Mouse (Mus musculus) embryonic stem cell, embryonic (primary cell): ENCODE results near the gene Prdm2.

ENCODE experiments used
- CTCF ChIA-PET, 4 experiments: fragments of 300-600 bp in 2 of 4; fragments of 350-600 bp in 2 of 4; sonication (Branson Sonifier 250); formaldehyde crosslinking; loops; one replicate each; lab custom pipeline; 2022; ENCODE audit warnings: inconsistent platforms in 2 of 4; lab: Charles Lee
- POLR2A ChIA-PET, 4 experiments: fragments of 300-600 bp in 2 of 4; fragments of 350-600 bp in 2 of 4; sonication (Branson Sonifier 250); formaldehyde crosslinking; loops; one replicate each; lab custom pipeline; 2022; ENCODE audit warnings: antibody characterized with exemption in 4 of 4, inconsistent platforms in 1 of 4; lab: Charles Lee

Prdm2 gene

GRCm38 (mm10) chr4:143111872-143112271 is 100.9 kb downstream of the Prdm2 start:
- ChIA-PET CTCF (interaction anchor here in 3 of 4 experiments (0.7 to 2.2 kb wide), 5 partner anchors 35 to 168 kb away, joined by 3 to 5 read pairs (median 3); no protein-coding TSS in a partner anchor), POLR2A (interaction anchor here in 2 of 4 experiments (0.7 to 4.0 kb wide), 5 partner anchors 9 to 127 kb away, joined by 3 to 18 read pairs (median 6); no protein-coding TSS in a partner anchor)

DNA sequence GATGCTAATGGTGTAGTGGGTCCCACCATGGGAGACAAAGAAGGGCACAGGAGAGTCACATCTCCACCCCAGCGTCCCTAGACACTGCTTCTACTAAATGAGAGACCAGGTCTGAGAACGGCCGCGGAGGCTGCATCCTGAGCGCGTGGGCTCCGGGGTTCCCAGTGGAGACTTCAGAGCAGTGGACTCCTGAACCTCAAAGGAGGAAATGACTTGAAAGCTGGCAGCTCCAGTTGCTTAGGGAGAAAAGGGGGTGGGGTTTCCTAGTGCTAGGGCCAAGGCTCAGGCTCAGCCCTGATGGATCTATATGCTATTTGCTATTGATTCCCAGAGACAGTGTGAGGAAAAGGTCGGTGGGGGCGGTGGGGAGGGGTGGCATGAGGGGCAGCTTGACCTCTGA is 104.2 kb downstream of the Prdm2 start:
- CTCF ChIA-PET: interaction anchor here in 1 of 4 experiments (0.7 kb wide), 1 partner anchor 188 kb away, joined by 4 read pairs; no protein-coding TSS in a partner anchor
- POLR2A ChIA-PET: interaction anchor here in 3 of 4 experiments (0.6 to 1.2 kb wide), 5 partner anchors 21 to 299 kb away, joined by 3 to 7 read pairs (median 3); no protein-coding TSS in a partner anchor

GRCm38 (mm10) chr4:143106971-143107370 is 105.8 kb downstream of the Prdm2 start:
- CTCF ChIA-PET: interaction anchor here in 3 of 4 experiments (0.6 to 1.2 kb wide), 4 partner anchors 132 to 274 kb away, joined by 3 to 5 read pairs (median 3); no protein-coding TSS in a partner anchor

GRCm38 (mm10) chr4:143106566-143106965 is 106.2 kb downstream of the Prdm2 start:
- ChIA-PET CTCF (interaction anchor here in 2 of 4 experiments (0.6 to 1.2 kb wide), 3 partner anchors 132 to 203 kb away, joined by 3 read pairs; no protein-coding TSS in a partner anchor), POLR2A (interaction anchor here in 1 of 4 experiments (0.6 to 1.9 kb wide), 4 partner anchors 8 to 123 kb away, joined by 4 to 5 read pairs (median 4); no protein-coding TSS in a partner anchor)

More at GRCm38 (mm10) chr4:143106971-143107370, 105.8 kb downstream of the Prdm2 start:
- POLR2A ChIA-PET: interaction anchor here in 1 of 4 experiments (0.7 to 1.6 kb wide), 2 partner anchors 29 to 655 kb away, joined by 4 to 5 read pairs; no protein-coding TSS in a partner anchor

GRCm38 (mm10) chr4:143104739-143105138 is 108.1 kb downstream of the Prdm2 start:
- ChIA-PET CTCF (no interaction called here), POLR2A (interaction anchor here in 1 of 4 experiments (0.5 to 1.9 kb wide), 2 partner anchors 12 to 562 kb away, joined by 3 to 4 read pairs; no protein-coding TSS in a partner anchor)

DNA sequence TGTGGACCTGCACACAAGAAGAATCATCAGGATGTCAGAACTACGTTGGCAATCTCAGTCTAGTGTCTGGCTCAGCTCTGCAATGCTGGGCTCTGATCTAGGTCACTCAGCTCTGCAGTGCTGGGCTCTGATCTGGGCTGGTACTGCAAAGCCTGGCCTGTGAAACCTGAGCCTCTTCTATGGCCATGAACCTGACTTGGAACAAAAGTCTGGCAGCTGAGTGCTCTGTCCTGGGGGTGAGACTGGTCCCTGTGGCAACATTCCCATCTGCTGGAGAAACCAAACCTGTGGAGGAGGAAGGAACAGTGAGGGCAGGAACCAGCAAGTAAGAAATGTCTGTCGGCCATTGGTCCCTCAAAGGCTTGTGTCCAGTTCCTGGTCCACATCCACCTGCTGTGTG is 109.0 kb downstream of the Prdm2 start:
- POLR2A ChIA-PET: interaction anchor here in 1 of 4 experiments (0.5 to 1.7 kb wide), 2 partner anchors 26 to 209 kb away, joined by 3 to 4 read pairs; no protein-coding TSS in a partner anchor
- CTCF ChIA-PET: no interaction called here

GRCm38 (mm10) chr4:143100157-143100556 is 112.6 kb downstream of the Prdm2 start:
- ChIA-PET CTCF (interaction anchor here in 2 of 4 experiments (0.6 to 0.9 kb wide), 3 partner anchors 19 to 147 kb away, joined by 3 read pairs; no protein-coding TSS in a partner anchor), POLR2A (interaction anchor here in 1 of 4 experiments (1.1 kb wide), 1 partner anchor 113 kb away, joined by 3 read pairs; the partner anchor contains the start of gene Prdm2)

DNA sequence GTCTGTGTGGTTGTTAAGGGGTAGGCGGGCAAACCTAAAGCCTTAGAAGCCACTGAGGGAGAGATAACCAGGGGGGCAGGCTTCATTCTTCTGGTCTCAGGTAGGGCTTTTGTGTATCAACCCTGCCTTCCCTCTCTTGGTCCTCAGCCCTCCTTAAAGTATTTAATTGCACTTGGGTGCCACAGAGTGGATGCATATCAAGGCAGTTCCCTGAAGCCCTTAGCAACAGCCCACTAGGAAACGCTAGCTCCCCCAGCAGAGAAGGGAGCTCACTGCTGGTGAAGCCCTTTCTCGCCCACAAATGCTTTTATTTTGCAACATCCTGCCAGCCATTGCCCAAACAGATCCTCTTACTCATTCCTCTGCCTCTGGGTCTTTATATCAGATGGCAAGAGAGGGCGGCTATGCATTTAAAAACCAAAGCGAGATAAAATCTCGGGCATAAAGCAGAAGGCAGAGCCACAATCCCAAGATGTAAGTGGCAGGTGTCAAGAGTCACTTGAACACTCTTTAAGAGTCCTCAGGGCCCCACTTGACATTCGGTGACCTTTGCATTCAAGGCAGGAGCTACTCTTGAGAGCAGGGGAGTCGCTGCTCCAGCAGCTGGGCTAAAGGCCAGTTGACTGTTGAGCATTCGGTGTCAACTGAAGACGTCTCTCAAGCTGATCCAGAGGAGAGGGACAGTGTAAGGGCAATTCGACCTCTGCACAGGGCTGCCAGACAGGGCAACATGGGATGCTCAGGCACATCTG is 113.3 kb downstream of the Prdm2 start:
- POLR2A ChIA-PET: interaction anchor here in 2 of 4 experiments (0.6 to 1.1 kb wide), 3 partner anchors 113 to 791 kb away, joined by 3 to 5 read pairs (median 3); partner anchors contain the start of gene Prdm2 (in 1 of the 2)
- CTCF ChIA-PET: interaction anchor here in 2 of 4 experiments (0.6 to 0.9 kb wide), 3 partner anchors 20 to 147 kb away, joined by 3 read pairs; no protein-coding TSS in a partner anchor

DNA sequence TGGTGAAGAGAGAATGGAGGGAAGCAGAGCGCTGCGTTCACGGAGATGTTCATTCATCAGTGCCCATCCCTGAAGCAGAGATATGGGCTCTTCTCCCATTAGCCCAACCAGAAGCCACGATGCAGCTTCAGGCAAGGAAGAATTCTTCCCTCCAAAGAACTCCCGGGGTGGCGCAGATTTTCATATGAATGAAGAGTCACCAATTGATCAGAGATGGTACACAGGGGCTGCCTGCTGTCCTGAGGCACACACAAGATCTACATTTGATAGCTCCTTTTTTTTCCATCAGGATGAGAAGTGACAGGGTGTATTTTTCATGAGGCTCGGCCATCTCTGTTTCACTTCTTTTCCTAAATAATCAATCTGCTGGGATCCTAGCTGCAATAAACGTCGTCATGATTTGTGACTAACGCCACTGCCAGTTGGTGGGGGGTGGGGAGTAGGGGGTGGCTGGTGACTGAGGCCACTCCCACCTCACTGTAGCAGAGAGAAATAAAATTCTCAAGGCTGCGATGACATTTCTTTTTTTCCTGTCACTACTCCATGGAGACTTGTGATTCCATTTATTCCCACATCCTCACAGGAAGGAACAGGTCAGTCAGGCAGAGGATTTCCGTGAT is 120.6 kb downstream of the Prdm2 start:
- ChIA-PET CTCF (no interaction called here), POLR2A (interaction anchor here in 1 of 4 experiments (0.6 to 0.7 kb wide), 2 partner anchors 56 to 123 kb away, joined by 3 to 4 read pairs; no protein-coding TSS in a partner anchor)

DNA sequence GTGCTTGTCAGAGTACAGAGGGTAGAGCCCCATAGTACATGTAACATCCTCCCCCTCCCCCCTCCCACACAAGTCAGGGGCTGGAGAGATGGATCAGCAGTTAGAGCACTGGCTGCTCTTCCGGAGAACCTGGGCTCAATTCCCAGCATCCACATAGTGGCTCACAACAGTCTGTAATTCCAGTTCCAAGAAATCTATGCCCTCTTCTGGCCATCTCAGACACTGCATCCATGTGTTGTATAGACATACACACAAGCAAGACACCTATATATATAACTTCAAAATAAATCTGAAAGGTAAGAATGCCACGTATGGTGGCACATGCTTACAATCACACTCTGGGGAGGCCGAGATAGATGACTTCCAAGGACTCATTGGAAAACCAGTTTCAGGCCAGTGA is 122.2 kb downstream of the Prdm2 start:
- ChIA-PET POLR2A (no interaction called here), CTCF (no interaction called here)

DNA sequence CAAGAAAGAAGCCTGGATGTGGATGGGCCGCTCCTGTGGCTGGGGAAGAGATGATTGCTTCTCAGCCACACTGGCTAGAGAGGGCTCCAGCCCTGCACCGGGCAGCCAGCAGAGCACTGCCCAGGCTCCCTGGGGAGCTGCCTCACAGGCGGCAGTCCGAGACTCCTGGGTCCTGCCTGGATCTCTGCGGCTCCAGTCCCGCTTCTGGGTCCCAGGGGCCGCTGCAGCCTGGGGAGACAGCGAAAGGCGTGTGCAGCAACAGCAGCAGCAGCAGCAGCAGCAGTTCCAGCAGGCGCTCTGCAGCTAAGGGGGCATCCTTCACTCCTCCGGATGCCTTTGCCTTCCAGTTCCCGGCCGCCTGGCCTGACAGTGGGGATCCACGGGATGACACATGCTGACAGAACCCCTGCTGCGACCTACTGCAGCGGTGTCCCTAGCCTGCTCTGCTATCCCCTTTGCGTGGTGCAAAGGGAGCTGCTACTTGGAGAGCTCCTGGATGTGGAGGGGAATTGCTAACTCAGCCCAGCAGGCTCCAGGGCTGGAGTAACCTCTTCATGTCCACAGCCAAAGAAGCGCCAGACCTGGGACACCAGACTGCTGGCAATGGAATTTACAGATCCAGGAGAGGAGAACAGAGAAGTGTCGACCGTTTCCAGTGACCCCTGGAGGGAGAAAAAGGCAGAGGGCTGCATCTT is 138.6 kb downstream of the Prdm2 start:
- ChIA-PET POLR2A (interaction anchor here in 2 of 4 experiments (1.1 to 1.3 kb wide), 4 partner anchors 9 to 164 kb away, joined by 3 to 4 read pairs (median 4); no protein-coding TSS in a partner anchor), CTCF (interaction anchor here in 2 of 4 experiments (1.1 kb wide), 2 partner anchors 47 to 53 kb away, joined by 3 to 5 read pairs; no protein-coding TSS in a partner anchor)

DNA sequence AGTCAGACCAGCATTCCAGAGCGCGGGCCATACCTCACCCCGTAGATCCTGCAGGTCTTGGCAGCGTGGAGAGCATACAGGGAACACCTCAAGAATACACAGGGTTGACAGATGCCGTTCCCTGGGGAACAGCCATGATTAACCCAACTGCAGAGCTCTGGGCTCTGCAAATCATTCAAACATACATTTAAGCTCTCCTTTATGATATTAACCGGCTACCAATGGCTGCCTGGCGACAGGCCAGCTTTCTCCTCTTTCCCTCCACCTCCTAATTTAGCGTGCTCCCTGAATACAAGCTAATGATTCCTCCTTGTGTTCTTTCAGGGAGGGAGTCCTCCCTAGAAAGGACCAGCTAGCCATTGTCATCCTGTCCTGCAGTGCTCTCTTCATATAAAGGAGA is 141.0 kb downstream of the Prdm2 start:
- ChIA-PET CTCF (no interaction called here), POLR2A (no interaction called here)

DNA sequence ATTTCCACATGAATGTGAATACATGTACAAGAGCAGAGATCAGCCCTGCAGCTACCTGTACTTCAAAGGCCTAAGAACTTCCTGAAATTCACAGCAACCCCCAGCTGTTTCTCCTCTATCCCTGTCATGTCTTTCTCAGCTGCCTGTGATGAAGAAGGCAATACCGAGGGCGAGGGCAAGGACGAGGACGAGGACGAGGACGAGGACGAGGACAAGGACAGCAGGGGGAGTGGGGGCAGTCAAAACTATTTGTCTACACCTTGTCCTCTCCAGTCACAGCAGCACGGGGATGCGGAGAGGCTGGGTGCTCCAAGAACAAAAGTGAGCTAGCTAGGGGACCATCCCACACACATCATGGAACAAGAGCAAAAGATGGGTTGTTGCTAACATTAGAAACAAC is 145.8 kb downstream of the Prdm2 start:
- POLR2A ChIA-PET: no interaction called here
- CTCF ChIA-PET: no interaction called here

DNA sequence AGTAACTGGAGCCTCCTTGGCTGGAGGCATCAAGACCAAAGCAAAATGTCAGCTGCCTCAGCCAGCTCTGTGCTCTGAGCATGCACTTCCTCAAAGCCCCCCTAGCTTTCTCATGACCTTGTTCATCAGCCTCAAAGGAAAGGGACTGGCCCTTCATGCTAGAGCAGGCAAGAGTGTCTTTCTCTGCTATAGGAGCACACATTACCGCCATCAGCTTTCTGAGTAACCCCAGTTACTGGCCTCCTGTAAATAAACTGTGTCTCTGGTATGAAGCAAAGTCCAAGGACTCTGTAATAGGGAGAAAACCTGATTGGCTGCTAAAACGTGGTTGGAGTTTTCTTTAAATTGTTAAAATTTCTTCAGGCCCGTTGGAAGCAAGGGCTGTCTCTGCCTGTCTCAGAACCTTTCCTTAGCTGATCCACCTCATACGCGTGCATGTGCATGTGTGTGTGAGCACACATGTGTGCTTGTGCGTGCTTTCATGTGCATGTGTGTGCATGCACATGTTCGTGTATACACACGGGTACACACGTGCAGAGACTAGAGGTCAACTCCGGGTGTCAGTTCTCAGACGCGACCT is 153.9 kb downstream of the Prdm2 start:
- POLR2A ChIA-PET: no interaction called here
- CTCF ChIA-PET: no interaction called here
